Mouse (Mus musculus) MEL (cell line): ENCODE measurements around the gene Prkcz.

Experiments
- BHLHE40 ChIP-seq: IDR thresholded peaks from 2 replicates; pipeline ENCODE4 v1.6.1; 2012; ENCODE audit warnings: low read depth, mild to moderate bottlenecking, inconsistent platforms, low read length, improper control_type of control experiment, borderline replicate concordance
- CTCF ChIP-seq, 3 experiments: IDR thresholded peaks in 2 of 3; conservative IDR thresholded peaks in 1 of 3; 2 replicates each; pipeline ENCODE4 v1.5.1; 2011 to 2012; ENCODE audit warnings: low read length in 3 of 3, low read depth in 2 of 3, mild to moderate bottlenecking in 2 of 3, improper control_type of control experiment in 1 of 3, inconsistent platforms in 1 of 3, mixed read lengths in 1 of 3, moderate library complexity in 1 of 3; ENCODE audit not compliant: control insufficient read depth in 1 of 3, insufficient read depth in 1 of 3, poor library complexity in 1 of 3, severe bottlenecking in 1 of 3
- EP300 ChIP-seq, 2 experiments: IDR thresholded peaks; 2 replicates each; pipeline ENCODE4 v1.6.1; 2011; ENCODE audit warnings: improper control_type of control experiment in 2 of 2, low read length in 2 of 2, low read depth in 1 of 2, mild to moderate bottlenecking in 1 of 2
- NELFE ChIP-seq: IDR thresholded peaks from 2 replicates; pipeline ENCODE4 v1.6.1; 2011; ENCODE audit warnings: low read depth, low read length, improper control_type of control experiment
- POLR2A ChIP-seq, 2 experiments: IDR thresholded peaks; 2 replicates each; pipeline ENCODE4 v1.6.1; 2011 to 2012; ENCODE audit warnings: low read length in 2 of 2, mild to moderate bottlenecking in 2 of 2, control low read depth in 1 of 2, improper control_type of control experiment in 1 of 2, low read depth in 1 of 2, moderate library complexity in 1 of 2; ENCODE audit not compliant: control insufficient read depth in 1 of 2, insufficient read depth in 1 of 2, poor library complexity in 1 of 2
- POLR2AphosphoS2 ChIP-seq: IDR thresholded peaks from 2 replicates; pipeline ENCODE4 v1.6.1; 2011; ENCODE audit warnings: low read length, improper control_type of control experiment
- SMC3 ChIP-seq: IDR thresholded peaks from 2 replicates; pipeline ENCODE4 v1.6.1; 2011; ENCODE audit warnings: low read depth, low read length, improper control_type of control experiment
- TAL1 ChIP-seq: IDR thresholded peaks from 2 replicates; pipeline ENCODE4 v1.6.1; 2012; ENCODE audit warnings: mild to moderate bottlenecking, inconsistent platforms, low read length, moderate library complexity, mixed read lengths
- TCF12 ChIP-seq: IDR thresholded peaks from 2 replicates; pipeline ENCODE4 v1.6.1; 2014; ENCODE audit warnings: low read depth, mild to moderate bottlenecking, inconsistent platforms, low read length, improper control_type of control experiment, moderate library complexity
- USF2 ChIP-seq, 2 experiments: IDR thresholded peaks; 2 replicates each; pipeline ENCODE4 v1.6.1; 2011 to 2012; ENCODE audit warnings: improper control_type of control experiment in 2 of 2, low read length in 2 of 2, borderline replicate concordance in 1 of 2, inconsistent platforms in 1 of 2, low read depth in 1 of 2, mild to moderate bottlenecking in 1 of 2; ENCODE audit not compliant: insufficient read depth in 1 of 2

- TF ChIP-seq CTCF (IDR thresholded peaks at IDR 0.05 in 2 of 3, conservative IDR thresholded peaks at IDR 0.05 in 1 of 3; ENCODE audit: control insufficient read depth in 1 of 3, insufficient read depth in 1 of 3, low read depth in 2 of 3, low read length in 3 of 3, poor library complexity in 1 of 3, severe bottlenecking in 1 of 3): no peak
- TF ChIP-seq POLR2A (IDR thresholded peaks at IDR 0.05; ENCODE audit: control insufficient read depth in 1 of 2, insufficient read depth in 1 of 2, low read depth in 1 of 2, low read length in 2 of 2, poor library complexity in 1 of 2): no peak
- no peak for TF ChIP-seq EP300 (IDR thresholded peaks at IDR 0.05; ENCODE audit: low read depth in 1 of 2, low read length in 2 of 2)
- TF ChIP-seq SMC3: no peak
- no peak for TF ChIP-seq BHLHE40
- no peak for TF ChIP-seq POLR2AphosphoS2
- TF ChIP-seq TAL1: no peak
- no peak for TF ChIP-seq TCF12
- TF ChIP-seq USF2 (IDR thresholded peaks at IDR 0.05; ENCODE audit: borderline replicate concordance in 1 of 2, insufficient read depth in 1 of 2, low read depth in 1 of 2, low read length in 2 of 2): no peak
- no peak for TF ChIP-seq NELFE
Measured at GRCm38 (mm10) chr4:155236737-155237385, 124.3 kb downstream of the Prkcz start.
